9 mouse cellular contexts compared by ENCODE assay signal in the genomic region with DNA sequence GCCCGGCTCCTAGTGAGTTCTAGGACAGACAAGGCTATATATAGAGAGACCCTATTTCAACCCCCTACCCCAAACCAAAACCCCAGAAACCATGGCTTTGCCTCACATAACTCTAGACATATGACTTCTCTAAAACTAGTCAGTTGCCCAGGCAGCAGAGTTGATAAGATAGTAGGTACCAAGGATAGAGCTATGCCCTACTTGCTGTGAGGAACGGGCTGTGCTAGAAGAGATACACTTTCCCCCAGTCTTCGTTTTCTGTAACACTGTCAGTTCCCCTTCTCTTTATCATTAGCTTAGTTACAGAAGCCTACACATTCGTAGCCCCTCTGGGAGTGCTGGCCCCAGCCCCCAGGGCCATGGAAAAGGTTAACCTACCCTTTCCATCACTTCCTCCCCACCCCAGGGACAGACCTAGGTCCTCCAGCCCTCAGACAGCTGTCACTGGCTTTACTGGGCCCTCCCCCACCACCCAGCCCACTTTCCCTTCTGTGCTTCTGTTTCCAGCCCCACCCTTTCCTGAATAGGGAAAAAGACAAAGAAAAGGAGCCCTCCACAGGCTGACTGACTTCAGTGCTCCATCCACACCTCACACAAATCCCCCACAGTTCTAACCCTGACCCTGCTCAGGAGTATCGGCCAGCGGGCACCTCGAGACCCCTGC. TPM values are rescaled to one million over a fixed set of nuclear protein-coding genes. Genes with fewer than 3 reads are reported as not detected.
DNase-seq lines count a peak whose midpoint lies in the region; ATAC-seq and TF ChIP-seq lines count a peak whose summit lies in the region.
"Had no signal": no experiment of that assay in that cellular context is flagged by ENCODE, and none has a peak within 500 bp of the region (broad histone marks: within the 10 kb centered on the region; RNA-seq: fewer than 3 reads in every experiment).

No protein-coding gene starts in this region.

- H3K27me3 ChIP-seq in forebrain, embryonic 15.5 days, result no peaks in the 10 kb centered on the region
- H3K27me3 ChIP-seq in liver, embryonic 13.5 days, result 0 out of 2 replicates have a peak, but pooled peaks cover 2% of the 10 kb centered on the region

- no peaks in the 10 kb centered on the region for H3K9me3 ChIP-seq in forebrain, embryonic 15.5 days
- no peaks in the 10 kb centered on the region for H3K9me3 ChIP-seq in liver, embryonic 13.5 days (replicated peaks)

- no peak; the same call in 1 of the 2 replicates for ATAC-seq in forebrain, embryonic 15.5 days (replicated peaks)
- no peak for ATAC-seq in liver, embryonic 13.5 days (ENCODE audit: low read depth)

- no peak for TF ChIP-seq CTCF in gastrocnemius, adult 2 months (IDR thresholded peaks at IDR 0.05)

- H3K4me2 ChIP-seq in forebrain, embryonic 15.5 days (replicated peaks), result peak overlapping the region; percentile 77
- peak overlapping the region; percentile 70 for H3K4me2 ChIP-seq in liver, embryonic 13.5 days

- H3K4me3 ChIP-seq in gastrocnemius, adult 2 months, result peak overlapping the region; percentile 51
- peak overlapping the region; percentile 56 for H3K4me3 ChIP-seq in forebrain, embryonic 15.5 days
- H3K4me3 ChIP-seq in liver, embryonic 13.5 days (replicated peaks), result no peak overlapping the region

- peak overlapping the region; percentile 35 for H3K27ac ChIP-seq in gastrocnemius, adult 2 months
- peak overlapping the region; percentile 94 for H3K27ac ChIP-seq in forebrain, embryonic 15.5 days (replicated peaks)
- H3K27ac ChIP-seq in liver, embryonic 13.5 days, result peak overlapping the region; percentile 31; the same call in 1 of the 2 replicates
- H3K27ac ChIP-seq: macrophage had no signal

- H3K4me1 ChIP-seq in forebrain, embryonic 15.5 days, result peaks cover 98% of the 10 kb centered on the region
- peaks cover 63% of the 10 kb centered on the region for H3K4me1 ChIP-seq in liver, embryonic 13.5 days (replicated peaks)

- peaks cover 5% of the 10 kb centered on the region; the same call in 1 of the 2 replicates for H3K36me3 ChIP-seq in forebrain, embryonic 15.5 days
- H3K36me3 ChIP-seq in liver, embryonic 13.5 days, result 0 out of 2 replicates have a peak, but pooled peaks cover under 1% of the 10 kb centered on the region

- peak overlapping the region; percentile 85 for H3K9ac ChIP-seq in forebrain, embryonic 15.5 days (replicated peaks)
- H3K9ac ChIP-seq in liver, embryonic 13.5 days, result no peak overlapping the region

- 79% methylated on average over 7 of the region's 7 CpGs for WGBS in forebrain, embryonic 15.5 days
- WGBS in liver, embryonic 13.5 days (ENCODE audit: insufficient replicate concordance), result 47% methylated on average over 7 of the region's 7 CpGs

- no peak for DNase-seq in gastrocnemius, adult 2 months
- DNase-seq in gastrocnemius, postnatal 14 days, result no peak
- DNase-seq in ES-CJ7 (ENCODE audit: low read depth, low spot score), result peak; percentile 76
- no peak for DNase-seq in liver, embryonic 13.5 days
- DNase-seq in thymus, postnatal 10 days (ENCODE audit: low spot score in 2 of 2), result no peak
- DNase-seq in spleen, postnatal 14 days (ENCODE audit: low spot score in 2 of 2), result no peak
- no peak for DNase-seq in gastrocnemius, postnatal 10 days

- intact Hi-C loops in gastrocnemius, adult 2 months (cut with DNase I), result no loop called here
- intact Hi-C loops in gastrocnemius, postnatal 14 days (cut with DNase I; ENCODE audit: low total_unique reads), result no loop called here

RNA-seq across cellular contexts. Expression of gene Agrn, which starts 12.9 kb away (rescaled TPM):
- total RNA-seq in gastrocnemius, adult 2 months (2021), result 1 to 10 TPM; 6.9 to 8.0 TPM
- total RNA-seq in gastrocnemius, postnatal 14 days (2021), result 10 to 100 TPM; 25.3 to 25.5 TPM
- polyA plus RNA-seq in forebrain, embryonic 15.5 days (2015; fragmentation: Nextera tagmentation; extraction: Ambion mirVana), result 103 and 108 TPM in 2 replicates
- 8.5 and 8.7 TPM in 2 replicates for polyA plus RNA-seq in liver, embryonic 13.5 days (2015; fragmentation: Nextera tagmentation; extraction: Ambion mirVana)
- 10 to 100 TPM; 31.4 to 40.8 TPM for total RNA-seq in gastrocnemius, postnatal 10 days (2021)

RNA-seq across cellular contexts. Expression of gene Isg15, which starts 16.2 kb away (rescaled TPM):
- total RNA-seq in gastrocnemius, adult 2 months (2021), result 1 to 10 TPM in 1 of 2 experiments, not detected in 1; 1.1 TPM
- total RNA-seq in gastrocnemius, postnatal 14 days (2021), result under 1 TPM; 0.42 to 0.57 TPM
- polyA plus RNA-seq in forebrain, embryonic 15.5 days (2015; fragmentation: Nextera tagmentation; extraction: Ambion mirVana), result 1.5 and 2.1 TPM in 2 replicates
- 5.5 and 5.9 TPM in 2 replicates for polyA plus RNA-seq in liver, embryonic 13.5 days (2015; fragmentation: Nextera tagmentation; extraction: Ambion mirVana)
- under 1 TPM in 1 of 2 experiments, not detected in 1; 0.33 TPM for total RNA-seq in gastrocnemius, postnatal 10 days (2021)

RNA-seq across cellular contexts. Expression of gene AW011738, which starts 18.7 kb away (rescaled TPM):
- total RNA-seq in gastrocnemius, adult 2 months (2021), result 1 to 10 TPM; 4.2 to 4.4 TPM
- 1 to 10 TPM; 2.9 to 3.3 TPM for total RNA-seq in gastrocnemius, postnatal 14 days (2021)
- 4.2 and 4.3 TPM in 2 replicates for polyA plus RNA-seq in forebrain, embryonic 15.5 days (2015; fragmentation: Nextera tagmentation; extraction: Ambion mirVana)
- 0.89 and 1.0 TPM in 2 replicates for polyA plus RNA-seq in liver, embryonic 13.5 days (2015; fragmentation: Nextera tagmentation; extraction: Ambion mirVana)
- total RNA-seq in gastrocnemius, postnatal 10 days (2021), result 1 to 10 TPM; 2.7 to 3.2 TPM

RNA-seq across cellular contexts. Expression of gene Perm1, which starts 31.2 kb away (rescaled TPM):
- total RNA-seq in gastrocnemius, adult 2 months (2021), result 100 to 1,000 TPM; 142 to 265 TPM
- 100 to 1,000 TPM in 1 of 2 experiments, 10 to 100 TPM in 1; 73.3 to 103 TPM for total RNA-seq in gastrocnemius, postnatal 14 days (2021)
- polyA plus RNA-seq in forebrain, embryonic 15.5 days (2015; fragmentation: Nextera tagmentation; extraction: Ambion mirVana), result 1.7 and 2.0 TPM in 2 replicates
- 0.08 TPM in 1 of 2 replicates, not detected in the other for polyA plus RNA-seq in liver, embryonic 13.5 days (2015; fragmentation: Nextera tagmentation; extraction: Ambion mirVana)
- total RNA-seq in gastrocnemius, postnatal 10 days (2021), result 10 to 100 TPM; 41.4 to 50.3 TPM

RNA-seq across cellular contexts. Expression of gene Plekhn1, which starts 50.2 kb away (rescaled TPM):
- 1 to 10 TPM; 5.8 to 7.6 TPM for total RNA-seq in gastrocnemius, adult 2 months (2021)
- 1 to 10 TPM; 5.1 to 5.5 TPM for total RNA-seq in gastrocnemius, postnatal 14 days (2021)
- polyA plus RNA-seq in forebrain, embryonic 15.5 days (2015; fragmentation: Nextera tagmentation; extraction: Ambion mirVana), result 27.3 and 29.0 TPM in 2 replicates
- 4.0 and 4.1 TPM in 2 replicates for polyA plus RNA-seq in liver, embryonic 13.5 days (2015; fragmentation: Nextera tagmentation; extraction: Ambion mirVana)
- total RNA-seq in gastrocnemius, postnatal 10 days (2021), result 1 to 10 TPM; 6.5 to 8.7 TPM

Comparison
In these comparisons a context has a peak if more than half of its experiments do, and no peak if none do; other contexts are left out.
1. H3K27ac ChIP-seq: peak in every context shown above with its lines; median percentile 94 in forebrain, embryonic 15.5 days; 35 in gastrocnemius, adult 2 months; 31 in liver, embryonic 13.5 days.